Mouse (Mus musculus) embryonic facial prominence, embryonic 10.5 days (tissue): ENCODE data around the gene Gm31371. TPM values are rescaled to one million over a fixed set of nuclear protein-coding genes. Genes with fewer than 3 reads are reported as not detected.
"Not testable (repeated sequence)": the region's sequence is repeated elsewhere in the genome, so short reads cannot be mapped to it uniquely, and the experiment has no call there.

Experiments
- DNase-seq: peaks from one replicate; pipeline ENCODE4 v3.0.0-alpha.2; 2017; ENCODE audit warnings: low spot score
- H3K27ac ChIP-seq: fragments of 300-500 bp; sonication (generic); replicated peaks from 2 replicates; pipeline ENCODE4 v1.5.1; 2016; ENCODE audit warnings: mild to moderate bottlenecking
- H3K27me3 ChIP-seq: fragments of 300-500 bp; sonication (generic); replicated peaks from 2 replicates; pipeline ENCODE4 v1.6.1; 2016; ENCODE audit warnings: low read depth, mild to moderate bottlenecking; ENCODE audit not compliant: poor library complexity, severe bottlenecking
- H3K36me3 ChIP-seq: fragments of 300-500 bp; sonication (generic); replicated peaks from 2 replicates; pipeline ENCODE4 v1.6.1; 2016; ENCODE audit warnings: mild to moderate bottlenecking, moderate library complexity
- H3K4me1 ChIP-seq: fragments of 300-500 bp; sonication (generic); 2 replicates; pipeline ENCODE4 v1.6.1; 2016
- H3K4me3 ChIP-seq: fragments of 300-500 bp; sonication (generic); 2 replicates; pipeline ENCODE4 v1.5.1; 2016; ENCODE audit warnings: mild to moderate bottlenecking, moderate library complexity
- H3K9me3 ChIP-seq: fragments of 300-500 bp; sonication (generic); 2 replicates; pipeline ENCODE4 v1.6.1; 2016; ENCODE audit warnings: mild to moderate bottlenecking
- whole genome bisulfite sequencing: fragments of 180-500 bp; shearing (Covaris S2); methylation state at CpG from one replicate; pipeline ENCODE4 v1.1.7; 2016; 5-methylcytosine and 5-hydroxymethylcytosine counted together
- polyA plus RNA-seq: library from polyadenylated mRNA; unstranded; fragments of >200 nt; fragmentation: Nextera tagmentation; extraction: Ambion mirVana; gene quantifications from 2 replicates; pipeline ENCODE4 v1.2.1, GENCODE M21; 2016

Gene Gm31371
- polyA plus RNA-seq = not detected in 2 replicates

GRCm38 (mm10) chr8:19903092-19903491, at the start of gene Gm31371:
TSS of gene Gm31371 (plus strand) at chr8:19903392.
- H3K27me3 ChIP-seq, H3K36me3 ChIP-seq, H3K27ac ChIP-seq, H3K4me1 ChIP-seq, H3K4me3 ChIP-seq, DNase-seq, H3K9me3 ChIP-seq: not testable (repeated sequence)
- 82% methylated on average over 3 of the region's 4 CpGs for WGBS

GRCm38 (mm10) chr8:19906425-19907055, 3.3 kb downstream of the Gm31371 start:
- DNase-seq, H3K27ac ChIP-seq, H3K9me3 ChIP-seq, H3K4me1 ChIP-seq, H3K27me3 ChIP-seq, H3K4me3 ChIP-seq, H3K36me3 ChIP-seq: not testable (repeated sequence)
- WGBS = 86% methylated on average over 8 of the region's 8 CpGs

DNA sequence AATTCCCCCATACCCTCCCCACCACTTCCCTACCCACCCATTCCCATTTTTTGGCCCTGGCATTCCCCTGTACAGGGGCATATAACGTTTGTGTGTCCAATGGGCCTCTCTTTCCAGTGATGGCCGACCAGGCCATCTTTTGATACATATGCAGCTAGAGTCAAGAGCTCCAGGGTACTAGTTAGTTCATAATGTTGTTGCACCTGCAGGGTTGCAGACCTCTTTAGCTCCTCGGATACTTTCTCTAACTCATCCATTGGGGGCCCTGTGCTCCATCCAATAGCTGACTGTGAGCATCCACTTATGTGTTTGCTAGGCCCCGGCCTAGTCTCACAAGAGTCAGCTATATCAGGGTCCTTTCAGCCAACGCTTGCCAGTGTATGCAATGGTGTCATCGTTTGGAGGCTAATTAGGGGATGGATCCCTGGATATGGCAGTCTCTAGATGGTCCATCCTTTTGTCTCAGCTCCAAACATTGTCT, 5.7 kb downstream of the Gm31371 start:
- not testable (repeated sequence) for H3K4me1 ChIP-seq, H3K36me3 ChIP-seq, H3K27ac ChIP-seq, H3K4me3 ChIP-seq, H3K9me3 ChIP-seq, H3K27me3 ChIP-seq, DNase-seq
- WGBS = 84% methylated on average over 5 of the region's 6 CpGs

DNA sequence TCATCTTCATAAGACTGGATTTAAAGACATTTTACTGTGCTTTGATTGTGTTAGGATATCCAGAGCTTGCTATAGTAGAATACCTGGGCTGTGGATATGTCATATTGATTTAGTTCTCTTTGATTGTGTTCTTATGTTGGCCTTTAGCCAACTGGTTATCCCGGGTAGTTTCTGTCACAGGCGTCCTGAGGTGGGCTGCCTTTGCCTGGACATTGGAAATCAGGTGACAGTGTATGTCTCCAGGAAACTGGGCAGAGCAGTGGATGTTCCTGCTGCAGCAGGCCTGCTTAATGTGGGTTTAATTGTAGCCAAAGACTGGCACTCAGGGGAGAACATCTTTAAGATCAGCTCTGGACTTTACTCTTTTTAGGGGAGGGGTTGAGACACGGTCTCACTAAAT, 15.9 kb downstream of the Gm31371 start:
- 84% methylated on average over 2 of the region's 3 CpGs for WGBS
- not testable (repeated sequence) for H3K36me3 ChIP-seq, H3K27ac ChIP-seq, DNase-seq, H3K4me1 ChIP-seq, H3K27me3 ChIP-seq, H3K4me3 ChIP-seq, H3K9me3 ChIP-seq

DNA sequence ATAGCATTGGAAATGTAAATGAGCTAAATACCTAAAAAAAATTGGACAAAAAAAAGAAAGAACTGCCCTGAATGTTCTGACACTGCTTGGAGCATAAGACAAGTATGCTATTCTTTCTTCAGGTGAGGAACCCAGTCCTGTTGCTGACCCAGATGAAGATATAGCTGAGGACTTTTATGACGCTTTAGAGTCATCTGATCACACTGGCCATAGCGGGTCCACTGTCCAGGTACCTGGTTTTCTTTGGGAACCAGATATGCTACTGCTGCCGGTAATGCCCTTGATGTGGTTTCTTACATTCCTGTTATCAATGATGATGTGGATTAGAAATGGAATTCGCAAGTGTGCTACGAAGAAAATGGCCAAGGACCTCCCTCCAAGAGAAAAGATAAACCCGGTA, 31.1 kb downstream of the Gm31371 start:
- WGBS = 93% methylated on average over 1 of the region's 6 CpGs
- H3K27ac ChIP-seq, H3K9me3 ChIP-seq, H3K27me3 ChIP-seq, H3K4me1 ChIP-seq, DNase-seq, H3K4me3 ChIP-seq, H3K36me3 ChIP-seq: not testable (repeated sequence)

GRCm38 (mm10) chr8:19935541-19936030, 32.4 kb downstream of the Gm31371 start:
- not testable (repeated sequence) for H3K27ac ChIP-seq, H3K9me3 ChIP-seq, DNase-seq, H3K4me1 ChIP-seq, H3K36me3 ChIP-seq, H3K4me3 ChIP-seq, H3K27me3 ChIP-seq
- WGBS = 65% methylated on average over 2 of the region's 2 CpGs

DNA sequence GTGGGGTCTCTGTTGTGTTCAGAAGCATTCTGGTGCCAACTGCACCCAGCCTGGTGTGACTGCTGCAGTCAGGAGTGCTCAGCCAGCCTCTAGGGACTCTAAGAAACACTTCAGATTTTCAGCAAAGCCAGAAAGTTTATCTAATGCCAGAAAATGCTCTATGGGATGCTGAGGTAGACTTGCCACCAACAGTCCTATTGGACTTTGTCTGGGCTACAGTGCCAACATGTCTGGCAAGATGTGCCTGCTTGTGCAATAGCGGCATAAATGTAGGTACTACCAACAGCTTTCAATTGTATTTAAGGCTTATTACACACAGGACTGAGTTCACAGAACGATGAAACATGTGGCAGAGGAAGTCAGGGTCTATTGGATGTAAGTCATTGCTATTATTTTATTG, 57.7 kb downstream of the Gm31371 start:
- Histone ChIP-seq H3K27me3 (no peaks in the 10 kb centered on the region), H3K36me3 (no peaks in the 10 kb centered on the region), H3K4me3 (no peak overlapping the region), H3K9me3 (peaks cover 26% of the 10 kb centered on the region), H3K27ac (no peak overlapping the region), H3K4me1 (no peaks in the 10 kb centered on the region)
- 79% methylated on average over 2 of the region's 2 CpGs for WGBS
- DNase-seq = no peak

DNA sequence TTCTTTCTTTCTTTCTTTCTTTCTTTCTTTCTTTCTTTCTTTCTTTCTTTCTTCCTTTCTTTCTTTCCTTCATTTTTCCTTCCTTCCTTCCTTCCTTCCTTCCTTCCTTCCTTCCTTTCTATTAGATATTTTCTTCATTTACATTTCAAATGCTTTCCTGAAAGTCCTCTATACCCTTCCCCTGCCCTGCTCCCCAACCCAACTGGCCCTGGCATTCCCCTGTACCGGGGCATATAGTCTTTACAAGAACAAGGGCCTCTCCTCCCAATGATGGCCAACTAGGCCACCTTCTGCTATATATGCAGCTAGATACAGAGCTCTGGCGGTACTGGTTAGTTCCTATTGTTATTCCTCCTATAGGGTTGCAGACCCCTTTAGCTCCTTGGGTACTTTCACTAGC, 60.6 kb downstream of the Gm31371 start:
- DNase-seq, H3K4me1 ChIP-seq, H3K4me3 ChIP-seq, H3K36me3 ChIP-seq, H3K27me3 ChIP-seq, H3K27ac ChIP-seq: not testable (repeated sequence)
- peaks cover 17% of the 10 kb centered on the region for H3K9me3 ChIP-seq
- WGBS = 80% methylated on average over 2 of the region's 2 CpGs

- not testable (repeated sequence) for H3K27ac ChIP-seq, H3K4me1 ChIP-seq, H3K36me3 ChIP-seq, DNase-seq, H3K27me3 ChIP-seq, H3K9me3 ChIP-seq, H3K4me3 ChIP-seq
- WGBS = 55% methylated on average over 2 of the region's 2 CpGs
These were observed 65.0 kb downstream of the Gm31371 start for GRCm38 (mm10) chr8:19968151-19968550.

- H3K36me3 ChIP-seq, DNase-seq, H3K4me3 ChIP-seq, H3K27me3 ChIP-seq, H3K9me3 ChIP-seq, H3K4me1 ChIP-seq, H3K27ac ChIP-seq: not testable (repeated sequence)
- WGBS = 89% methylated on average over 6 of the region's 6 CpGs
These were observed 72.0 kb downstream of the Gm31371 start for GRCm38 (mm10) chr8:19975237-19975636.

Other genes starting within 250 kb of the Gm31371 start
- not detected in 2 replicates for gene 4930467E23Rik, start 173.8 kb upstream of the Gm31371 start, polyA plus RNA-seq